Mouse (Mus musculus): ENCODE results near the gene Atp13a3.
"Not testable (repeated sequence)": the region's sequence is repeated elsewhere in the genome, so short reads cannot be mapped to it uniquely, and the experiment has no call there.

Gene Atp13a3

GRCm38 (mm10) chr16:30367395-30367794 lies 38.4 kb downstream of the Atp13a3 start:
- no peak for DNase-seq (ENCODE audit: extremely low read depth, insufficient read length, low spot score)

DNA sequence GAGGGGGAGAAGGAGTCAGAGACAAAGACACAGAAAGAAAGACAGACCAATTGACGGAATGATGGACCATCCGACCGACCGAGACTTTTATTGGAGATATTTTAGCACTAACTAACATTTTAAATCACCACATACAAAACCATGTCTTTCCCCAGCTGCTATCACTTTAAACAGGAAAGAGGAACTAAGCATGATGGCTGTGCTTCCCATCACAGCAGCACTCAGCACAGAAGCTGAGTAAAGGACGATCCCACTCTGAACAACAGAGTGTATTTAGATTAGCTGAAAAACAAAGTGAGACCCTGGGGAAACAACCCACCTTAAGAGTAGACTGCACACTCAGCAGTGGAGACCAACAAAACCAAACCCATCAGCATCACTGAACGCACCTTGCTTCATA lies 41.2 kb downstream of the Atp13a3 start:
- DNase-seq (ENCODE audit: extremely low read depth, insufficient read length, low spot score), result no peak

- DNase-seq (ENCODE audit: extremely low read depth, insufficient read length, low spot score), result no peak
Measured at GRCm38 (mm10) chr16:30362528-30362927, 43.2 kb downstream of the Atp13a3 start.

DNA sequence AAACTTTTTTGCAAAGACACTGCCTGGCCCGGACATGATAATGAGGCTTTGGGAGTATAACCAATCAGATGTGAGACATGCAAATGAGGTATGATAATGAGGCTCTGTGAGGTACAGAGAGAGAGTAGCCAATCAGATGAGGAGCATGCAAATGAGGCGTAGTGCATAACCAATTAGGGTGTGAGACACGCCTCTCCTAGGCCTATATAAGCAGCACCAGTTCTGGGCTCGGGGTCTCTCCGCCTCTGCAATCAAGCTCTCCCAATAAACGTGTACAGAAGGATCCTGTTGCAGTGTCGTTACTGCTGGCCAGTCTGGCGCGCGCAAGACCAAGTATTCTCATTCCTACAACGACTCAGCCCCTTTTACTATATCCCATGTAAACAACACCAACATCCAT lies 52.3 kb downstream of the Atp13a3 start:
- not testable (repeated sequence) for DNase-seq (ENCODE audit: extremely low read depth, insufficient read length, low spot score)

DNA sequence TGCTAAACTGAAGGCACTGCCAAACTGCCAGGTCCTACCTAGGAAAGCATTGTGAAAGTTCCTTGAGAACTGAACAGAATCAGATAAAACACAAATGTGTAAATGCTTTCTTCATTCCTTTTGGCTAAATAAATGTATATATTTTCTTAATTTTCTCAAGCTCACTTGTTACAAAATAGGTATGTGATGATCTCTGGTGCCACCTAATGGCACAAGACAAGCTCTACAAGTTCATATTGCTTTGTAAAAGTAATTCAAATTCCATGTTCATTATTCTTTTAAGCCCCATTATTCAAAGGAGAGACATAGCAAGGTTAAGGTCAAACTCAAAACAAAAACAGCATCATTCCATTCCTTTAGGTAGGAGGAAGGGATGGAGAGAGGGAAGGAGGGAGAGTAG lies 91.5 kb downstream of the Atp13a3 start:
- DNase-seq (ENCODE audit: extremely low read depth, insufficient read length, low spot score), result no peak

DNA sequence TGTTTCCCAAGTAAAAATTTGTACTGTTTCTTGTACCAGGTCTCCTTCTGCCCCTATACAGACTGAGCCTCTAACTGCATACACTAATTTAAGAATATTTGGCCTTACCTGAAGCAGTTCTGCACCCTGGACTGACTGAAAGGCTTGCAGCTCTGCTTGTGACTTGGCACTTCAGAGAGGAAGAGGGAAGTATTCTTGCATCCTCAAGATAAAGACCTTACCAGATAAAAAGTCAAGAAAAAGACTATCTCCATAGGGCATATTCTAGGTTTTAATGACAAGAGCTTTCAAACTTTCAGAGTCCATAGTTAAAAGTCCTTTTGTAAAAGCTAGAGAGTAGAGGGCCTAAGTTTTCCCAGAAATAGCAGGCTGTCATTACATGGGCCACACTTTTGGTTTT lies 95.1 kb downstream of the Atp13a3 start, which contains the start of gene Gp5:
Gene Gp5 (minus strand): TSS at position 133 of the 400 bp plus-strand sequence.
- DNase-seq (ENCODE audit: extremely low read depth, insufficient read length, low spot score), result no peak

GRCm38 (mm10) chr16:30310171-30310515 lies 95.6 kb downstream of the Atp13a3 start:
- no peak for DNase-seq (ENCODE audit: extremely low read depth, insufficient read length, low spot score)

DNA sequence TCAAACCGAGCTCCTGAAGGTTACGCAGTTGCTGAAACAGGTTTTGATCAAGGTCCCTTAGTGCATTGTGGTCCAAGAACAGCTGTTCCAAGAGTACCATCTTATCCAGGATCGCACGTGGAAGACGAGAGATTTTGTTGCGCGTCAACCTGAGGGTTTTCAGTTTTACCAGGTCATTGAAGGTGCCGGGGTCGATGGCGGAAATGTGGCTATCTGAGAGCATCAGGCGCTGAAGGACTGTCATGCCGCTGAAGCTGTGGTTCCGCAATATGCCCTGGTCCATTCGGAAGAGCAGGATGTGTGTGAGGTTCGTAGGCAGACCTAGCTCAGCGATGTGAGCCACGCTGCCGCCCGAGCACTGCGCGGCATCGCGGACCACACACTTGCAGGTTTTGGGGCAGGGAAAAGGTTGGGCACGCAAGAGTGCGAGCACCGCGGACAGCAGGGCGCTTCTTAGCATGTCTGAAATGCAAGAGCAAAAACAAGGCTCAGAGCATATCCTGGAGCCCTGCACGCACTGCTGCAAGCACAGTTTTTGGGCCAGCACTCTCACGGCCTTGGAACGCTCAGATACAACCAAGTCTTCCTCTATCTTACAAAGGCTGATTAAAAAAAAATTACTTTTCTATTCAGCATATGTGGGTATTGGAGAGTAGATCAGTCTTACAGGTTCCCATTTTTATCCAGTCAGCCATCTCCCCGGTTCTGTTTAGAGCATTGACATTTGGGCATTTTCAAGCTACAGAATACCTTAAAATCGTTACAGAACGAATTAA lies 96.2 kb downstream of the Atp13a3 start:
- peak; percentile 42 for DNase-seq (ENCODE audit: extremely low read depth, insufficient read length, low spot score)

- DNase-seq (ENCODE audit: extremely low read depth, insufficient read length, low spot score), result peak; percentile 38
Measured at GRCm38 (mm10) chr16:30308616-30309394, 97.0 kb downstream of the Atp13a3 start.

GRCm38 (mm10) chr16:30307961-30308615 lies 97.7 kb downstream of the Atp13a3 start:
- DNase-seq (ENCODE audit: extremely low read depth, insufficient read length, low spot score), result no peak

GRCm38 (mm10) chr16:30307306-30307705 lies 98.5 kb downstream of the Atp13a3 start:
- no peak for DNase-seq (ENCODE audit: extremely low read depth, insufficient read length, low spot score)

DNA sequence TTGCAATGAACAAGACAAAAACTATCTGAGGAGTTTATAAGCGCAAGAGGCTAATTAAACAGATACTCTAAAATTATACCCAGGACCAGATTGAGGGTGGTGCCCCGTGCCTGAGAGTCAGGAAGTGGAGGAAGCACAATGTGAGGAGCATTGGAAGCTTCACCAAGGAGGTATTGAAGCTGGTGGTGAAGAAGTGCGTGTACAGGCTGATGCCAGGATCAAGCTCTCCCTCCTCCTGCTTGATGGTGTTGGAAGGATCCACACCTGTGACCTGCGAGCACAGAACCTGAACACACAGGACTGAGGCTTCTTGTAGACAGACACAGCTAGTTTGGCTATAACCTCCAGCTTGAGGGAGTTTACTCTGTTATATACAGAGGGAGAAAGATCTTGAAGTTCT lies 99.7 kb downstream of the Atp13a3 start:
- DNase-seq (ENCODE audit: extremely low read depth, insufficient read length, low spot score), result no peak

GRCm38 (mm10) chr16:30304236-30304635 lies 101.5 kb downstream of the Atp13a3 start:
- DNase-seq (ENCODE audit: extremely low read depth, insufficient read length, low spot score), result no peak

DNA sequence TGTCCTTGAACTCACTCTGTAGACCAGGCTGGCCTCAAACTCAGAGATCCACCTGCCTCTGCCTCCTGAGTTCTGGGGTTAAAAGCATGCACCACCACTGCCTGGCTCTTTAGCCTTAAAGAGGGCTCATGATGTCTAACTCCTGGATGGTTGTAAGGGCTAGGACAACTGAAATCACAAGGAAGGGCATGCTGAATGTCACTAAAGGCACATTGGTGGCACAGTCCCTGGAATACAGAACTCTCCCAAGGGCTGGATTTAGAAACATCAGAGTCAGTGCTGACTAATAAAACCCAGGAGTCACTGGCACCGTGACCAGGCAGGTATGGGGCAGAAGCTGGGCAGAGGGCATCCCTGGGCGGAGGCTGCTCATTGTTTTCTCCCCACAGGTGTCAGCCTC lies 102.4 kb downstream of the Atp13a3 start:
- no peak for DNase-seq (ENCODE audit: extremely low read depth, insufficient read length, low spot score)

GRCm38 (mm10) chr16:30302686-30303085 lies 103.1 kb downstream of the Atp13a3 start:
- no peak for DNase-seq (ENCODE audit: extremely low read depth, insufficient read length, low spot score)

GRCm38 (mm10) chr16:30299711-30300277 lies 106.0 kb downstream of the Atp13a3 start:
- DNase-seq (ENCODE audit: extremely low read depth, insufficient read length, low spot score), result no peak

DNA sequence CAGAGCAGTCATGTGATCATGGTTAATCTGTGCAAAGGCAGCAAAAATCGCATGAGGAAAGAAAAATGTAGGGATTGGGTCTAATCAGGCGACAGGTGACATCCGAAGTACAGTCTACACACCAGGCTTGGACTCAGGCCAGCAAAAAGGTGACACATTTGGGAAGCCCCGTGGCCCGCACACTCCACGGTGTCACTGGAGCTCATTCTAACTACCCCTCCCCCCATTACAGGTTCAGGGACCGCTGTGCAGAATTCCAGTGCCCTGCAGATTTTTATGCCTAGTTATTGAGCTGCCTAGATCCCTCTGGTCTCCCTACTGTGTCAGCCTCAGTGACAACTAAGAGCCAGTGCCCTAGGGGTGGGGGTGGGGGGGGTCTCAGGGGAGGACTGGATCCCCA lies 108.3 kb downstream of the Atp13a3 start:
- no peak for DNase-seq (ENCODE audit: extremely low read depth, insufficient read length, low spot score)

DNA sequence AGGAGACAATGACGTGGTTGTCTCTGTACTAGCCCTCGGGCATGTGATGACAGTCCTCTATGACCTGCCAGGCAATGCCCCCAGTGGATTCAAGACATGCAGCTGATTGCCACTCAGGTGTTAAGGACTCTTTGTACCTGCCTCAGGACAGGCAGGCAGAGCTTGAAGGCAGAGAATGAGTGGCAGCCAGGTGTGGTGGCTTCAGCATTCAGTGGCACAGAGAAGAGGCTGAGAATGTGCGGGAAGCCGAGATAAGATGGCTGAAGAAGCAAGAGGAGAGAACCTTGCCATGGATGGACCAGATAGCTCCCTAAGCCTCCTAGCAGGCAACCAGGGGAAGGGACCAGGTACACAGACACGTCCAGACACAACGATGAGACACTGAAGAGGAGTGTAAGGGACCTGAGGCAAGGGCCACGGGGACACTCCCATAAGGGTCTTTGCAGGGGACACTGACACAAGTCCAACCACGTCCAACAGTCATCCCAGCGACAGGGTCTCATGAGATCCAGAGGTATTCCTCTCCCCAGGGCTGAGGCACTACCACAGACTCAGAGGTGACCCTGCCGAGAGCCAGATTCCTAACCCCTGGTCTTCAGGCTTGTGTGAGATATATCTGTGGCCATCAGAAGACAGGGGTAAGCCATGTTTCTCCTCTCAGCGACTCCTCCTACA lies 109.0 kb downstream of the Atp13a3 start:
- no peak for DNase-seq (ENCODE audit: extremely low read depth, insufficient read length, low spot score)

- no peak for DNase-seq (ENCODE audit: extremely low read depth, insufficient read length, low spot score)
Measured at GRCm38 (mm10) chr16:30295106-30295505, 110.7 kb downstream of the Atp13a3 start.

DNA sequence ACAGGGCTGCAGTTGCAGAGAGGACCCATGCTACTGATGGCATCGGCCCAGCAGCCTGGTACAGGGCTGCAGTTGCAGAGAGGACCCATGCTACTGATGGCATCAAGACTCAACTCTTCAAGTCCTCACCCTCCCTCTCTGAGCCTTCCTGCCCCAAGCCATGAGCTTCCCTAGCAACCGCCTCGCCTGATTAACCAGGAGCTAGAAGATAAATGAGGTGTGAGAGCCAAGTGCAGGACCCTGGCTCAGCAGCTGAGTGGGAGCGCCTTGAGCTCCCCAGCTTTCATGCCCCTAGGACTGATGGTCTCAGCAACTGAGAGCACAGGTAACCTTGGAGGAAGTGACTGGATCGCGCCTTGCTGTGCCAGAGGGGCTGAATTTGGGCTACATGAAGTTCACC lies 115.3 kb downstream of the Atp13a3 start:
- DNase-seq (ENCODE audit: extremely low read depth, insufficient read length, low spot score), result no peak

DNA sequence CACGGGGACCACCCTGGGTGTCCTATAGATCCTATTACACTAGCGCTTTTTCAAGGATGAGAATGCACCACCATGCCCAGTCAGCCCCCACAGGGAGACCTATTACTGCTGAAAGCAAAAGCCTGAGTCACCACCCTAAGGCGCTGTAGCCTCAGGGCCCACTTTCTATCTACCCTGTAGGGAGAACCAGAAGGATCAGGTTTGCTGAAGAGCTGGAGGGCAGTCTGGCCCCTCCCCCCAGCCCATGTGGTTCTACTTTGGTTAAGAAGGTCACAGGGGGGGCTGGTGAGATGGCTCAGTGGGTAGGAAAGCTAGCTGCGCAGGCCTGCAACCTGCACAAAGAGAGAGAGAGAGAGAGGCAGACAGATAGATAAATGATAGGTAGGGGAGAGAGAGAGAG lies 120.1 kb downstream of the Atp13a3 start:
- no peak for DNase-seq (ENCODE audit: extremely low read depth, insufficient read length, low spot score)

Measured in 3134 (cell line).